Mouse (Mus musculus) heart, postnatal 0 days (tissue): ENCODE measurements around the gene Skp1a. TPM values are rescaled to one million over a fixed set of nuclear protein-coding genes. Genes with fewer than 3 reads are reported as not detected.

Experiments used
- ATAC-seq: fragments of 200-750 bp; cut with Nextera tagmentation; 2 replicates; pipeline ENCODE4 v1.8.0; 2017; ENCODE audit warnings: low read depth, moderate number of reproducible peaks, moderate library complexity; ENCODE audit not compliant: insufficient read depth
- DNase-seq: peaks from one replicate; pipeline ENCODE4 v3.0.0-alpha.2; 2016; ENCODE audit warnings: low spot score
- H3K27ac ChIP-seq: fragments of 300-500 bp; sonication (generic); 2 replicates; pipeline ENCODE4 v1.5.1; 2014; ENCODE audit warnings: low read depth, mild to moderate bottlenecking
- H3K27me3 ChIP-seq: fragments of 300-500 bp; sonication (generic); 2 replicates; pipeline ENCODE4 v1.6.1; 2014; ENCODE audit warnings: low read length, mixed read lengths; ENCODE audit not compliant: control insufficient read depth, insufficient read depth
- H3K36me3 ChIP-seq: fragments of 300-500 bp; sonication (generic); replicated peaks from 2 replicates; pipeline ENCODE4 v1.6.1; 2014; ENCODE audit warnings: low read length, mixed read lengths; ENCODE audit not compliant: control insufficient read depth, insufficient read depth
- H3K4me1 ChIP-seq: fragments of 300-500 bp; sonication (generic); 2 replicates; pipeline ENCODE4 v1.6.1; 2014; ENCODE audit warnings: antibody characterized with exemption; ENCODE audit not compliant: control insufficient read depth, insufficient read depth
- H3K4me2 ChIP-seq: fragments of 300-500 bp; sonication (generic); 2 replicates; pipeline ENCODE4 v1.6.1; 2014; ENCODE audit warnings: low read depth, mild to moderate bottlenecking, low read length, moderate library complexity
- H3K4me3 ChIP-seq: fragments of 300-500 bp; sonication (generic); 2 replicates; pipeline ENCODE4 v1.5.1; 2014; ENCODE audit warnings: low read depth, low read length
- H3K9ac ChIP-seq: fragments of 300-500 bp; sonication (generic); replicated peaks from 2 replicates; pipeline ENCODE4 v1.6.1; 2014; ENCODE audit warnings: low read depth, low read length, mixed read lengths
- H3K9me3 ChIP-seq: fragments of 300-500 bp; sonication (generic); replicated peaks from 2 replicates; pipeline ENCODE4 v1.6.1; 2016; ENCODE audit warnings: low read length; ENCODE audit not compliant: control insufficient read depth
- CTCF ChIP-seq: IDR thresholded peaks from 2 replicates; pipeline ENCODE4 v1.5.1; 2016; ENCODE audit warnings: antibody characterized with exemption, control low read depth, low read depth
- EP300 ChIP-seq: IDR thresholded peaks from 2 replicates; pipeline ENCODE4 v1.6.1; 2016; ENCODE audit warnings: antibody characterized with exemption, low read depth
- WGBS: fragments of 180-500 bp; shearing (Covaris S2); extraction: QIAGEN DNeasy Blood & Tissue Kit; methylation state at CpG from one replicate; pipeline ENCODE4 v1.1.7; 2014; 5-methylcytosine and 5-hydroxymethylcytosine counted together
- polyA plus RNA-seq: library from polyadenylated mRNA; unstranded; fragments of >200 nt; fragmentation: Nextera tagmentation; extraction: Ambion mirVana; gene quantifications from 2 replicates; pipeline ENCODE4 v1.2.1, GENCODE M21; 2015
- total RNA-seq: library from RNA; depleted of rRNA; stranded (reverse); fragments of >200 nt; gene quantifications from 2 replicates; pipeline ENCODE4 v1.2.3, GENCODE M21; 2014; ENCODE audit warnings: low replicate concordance

Skp1a gene
- total and polyA plus RNA-seq, 2 experiments from 2014 or later, result 158 to 492 TPM

GRCm38 (mm10) chr11:52278991-52279390 lies 47.2 kb downstream of the Skp1a start:
- WGBS, result 88% methylated on average over 6 of the region's 6 CpGs
- Histone ChIP-seq H3K27ac (no peak overlapping the region), H3K9ac (no peak overlapping the region), H3K4me2 (no peak overlapping the region; the same call in 1 of the 2 replicates), H3K4me1 (peaks cover 14% of the 10 kb centered on the region; the same call in 1 of the 2 replicates), H3K27me3 (peaks cover 13% of the 10 kb centered on the region; the same call in 1 of the 2 replicates), H3K9me3 (no peaks in the 10 kb centered on the region), H3K36me3 (no peaks in the 10 kb centered on the region; the same call in 1 of the 2 replicates), H3K4me3 (peak overlapping the region; percentile 31; the same call in 1 of the 2 replicates)
- DNase-seq (no peak), ATAC-seq (no peak)
- TF ChIP-seq CTCF (no peak), EP300 (no peak)

DNA sequence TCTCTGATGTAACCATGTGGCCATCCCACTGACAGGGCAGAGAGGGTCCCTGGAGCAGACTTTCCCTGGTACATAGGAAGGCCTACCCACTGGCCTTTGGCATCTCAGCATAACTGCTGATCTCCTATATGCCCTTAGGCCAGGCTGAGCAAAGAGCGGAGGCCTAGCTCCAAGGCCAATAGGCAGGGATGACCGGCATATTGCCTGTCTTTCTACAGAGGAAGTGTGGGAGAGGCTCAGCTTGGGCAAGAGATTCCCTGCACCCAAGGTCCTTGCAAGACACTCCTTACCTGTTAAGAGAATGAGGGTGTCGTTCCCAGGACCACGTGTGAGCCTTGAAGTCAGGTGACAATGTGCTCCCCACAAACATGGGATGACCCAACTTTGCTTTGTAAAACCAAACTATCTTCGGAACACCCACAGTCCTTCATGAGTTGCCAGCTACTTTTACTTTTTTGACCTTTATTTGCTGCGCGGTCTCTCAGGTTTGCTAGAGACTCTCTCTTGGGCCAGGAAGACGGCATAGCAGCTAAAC lies 47.9 kb downstream of the Skp1a start:
- Histone ChIP-seq H3K4me1 (peaks cover 17% of the 10 kb centered on the region), H3K9ac (no peak overlapping the region), H3K9me3 (no peaks in the 10 kb centered on the region), H3K4me2 (no peak overlapping the region; the same call in 1 of the 2 replicates), H3K27me3 (peaks cover 13% of the 10 kb centered on the region; the same call in 1 of the 2 replicates), H3K27ac (no peak overlapping the region), H3K36me3 (no peaks in the 10 kb centered on the region; the same call in 1 of the 2 replicates), H3K4me3 (peak overlapping the region; percentile 31; the same call in 1 of the 2 replicates)
- DNase-seq (no peak), ATAC-seq (no peak)
- no peak for TF ChIP-seq EP300
- no peak for TF ChIP-seq CTCF
- WGBS, result 93% methylated on average over 8 of the region's 8 CpGs

GRCm38 (mm10) chr11:52280566-52281455 lies 49.0 kb downstream of the Skp1a start:
- no peak for DNase-seq
- Histone ChIP-seq H3K27ac (no peak overlapping the region), H3K36me3 (no peaks in the 10 kb centered on the region; the same call in 1 of the 2 replicates), H3K4me1 (peaks cover 13% of the 10 kb centered on the region), H3K9ac (no peak overlapping the region; the same call in 1 of the 2 replicates), H3K4me3 (peak overlapping the region; percentile 62; the same call in 1 of the 2 replicates), H3K9me3 (no peaks in the 10 kb centered on the region), H3K27me3 (peaks cover 20% of the 10 kb centered on the region; the same call in 1 of the 2 replicates), H3K4me2 (no peak overlapping the region)
- TF ChIP-seq EP300 (no peak), CTCF (no peak)
- 91% methylated on average over 11 of the region's 11 CpGs for WGBS
- ATAC-seq, result no peak

- no peaks in the 10 kb centered on the region; the same call in 1 of the 2 replicates for H3K36me3 ChIP-seq
- ATAC-seq (no peak), DNase-seq (no peak)
- H3K4me3 ChIP-seq, result peak overlapping the region; percentile 62
- TF ChIP-seq EP300, result no peak
- no peak for TF ChIP-seq CTCF
- no peak overlapping the region; the same call in 1 of the 2 replicates for H3K27ac ChIP-seq
- H3K4me1 ChIP-seq, result peaks cover 13% of the 10 kb centered on the region
- H3K4me2 ChIP-seq, result peak overlapping the region; percentile 93; the same call in 1 of the 2 replicates
- H3K9ac ChIP-seq, result peak overlapping the region; percentile 67; the same call in 1 of the 2 replicates
- peaks cover 25% of the 10 kb centered on the region; the same call in 1 of the 2 replicates for H3K27me3 ChIP-seq
- no peaks in the 10 kb centered on the region for H3K9me3 ChIP-seq
- 71% methylated on average over 19 of the region's 19 CpGs for WGBS
Observed at GRCm38 (mm10) chr11:52281568-52282328, 50.0 kb downstream of the Skp1a start.

- ATAC-seq, result no peak
Observed at GRCm38 (mm10) chr11:52282420-52282773, 50.6 kb downstream of the Skp1a start.

More at GRCm38 (mm10) chr11:52282420-52282773, 50.6 kb downstream of the Skp1a start:
- H3K9me3 ChIP-seq, result no peaks in the 10 kb centered on the region
- peak overlapping the region; percentile 62 for H3K4me3 ChIP-seq
- H3K27ac ChIP-seq, result no peak overlapping the region
- peak overlapping the region; percentile 67 for H3K9ac ChIP-seq
- 4% methylated on average over 17 of the region's 19 CpGs for whole genome bisulfite sequencing
- peaks cover 13% of the 10 kb centered on the region for H3K4me1 ChIP-seq
- H3K27me3 ChIP-seq, result peaks cover 25% of the 10 kb centered on the region; the same call in 1 of the 2 replicates
- TF ChIP-seq CTCF (no peak), EP300 (no peak)
- no peaks in the 10 kb centered on the region; the same call in 1 of the 2 replicates for H3K36me3 ChIP-seq
- no peak for DNase-seq
- peak overlapping the region; percentile 93 for H3K4me2 ChIP-seq
